Mouse (Mus musculus): ENCODE measurements around the gene Nedd9. TPM values are rescaled to one million over a fixed set of nuclear protein-coding genes. Genes with fewer than 3 reads are reported as not detected.

The Nedd9 gene
- total and polyA plus RNA-seq, 3 experiments, result 0.49 to 1.4 TPM; not detected in 1

DNA sequence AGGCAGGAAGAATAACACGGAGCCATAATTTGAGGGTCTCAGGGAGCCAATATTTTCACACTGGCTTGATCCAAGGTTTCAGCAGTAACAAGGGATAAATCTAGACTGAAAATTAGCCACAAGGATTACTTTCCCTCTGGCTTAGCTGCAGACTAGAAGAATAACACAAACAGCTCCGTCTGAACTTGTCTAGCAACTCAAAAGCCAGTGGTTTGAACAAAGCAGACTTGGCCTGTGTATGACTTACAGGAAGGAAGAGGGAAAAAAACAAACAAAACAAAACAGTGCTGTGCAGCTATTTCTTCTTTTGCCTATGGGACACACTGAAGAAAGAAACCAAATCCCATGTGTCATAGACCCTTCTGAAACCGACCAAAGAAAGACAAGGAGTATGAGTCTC is 25.7 kb downstream of the Nedd9 start:
- Histone ChIP-seq H3K4me1 (ENCODE audit: insufficient read depth, low read depth, low read length) (no peaks in the 10 kb centered on the region), H3K4me3 (ENCODE audit: low read depth, low read length) (no peak overlapping the region), H3K36me3 (replicated peaks) (no peaks in the 10 kb centered on the region), H3K27me3 (ENCODE audit: insufficient read depth, low read length) (peaks cover 6% of the 10 kb centered on the region; the same call in 1 of the 2 replicates), H3K9me3 (replicated peaks) (no peaks in the 10 kb centered on the region)
- DNase-seq (ENCODE audit: low spot score) (no peak), ATAC-seq (ENCODE audit: extremely low read depth, insufficient number of reproducible peaks, low FRiP score, poor library complexity, severe bottlenecking) (no peak)
- TF ChIP-seq TAL1 (conservative IDR thresholded peaks at IDR 0.05; ENCODE audit: low read depth, low read length) (no peak), GATA1 (IDR thresholded peaks at IDR 0.05; ENCODE audit: borderline replicate concordance, low read length) (no peak), GATA2 (IDR thresholded peaks at IDR 0.05; ENCODE audit: borderline replicate concordance, low read depth, low read length) (no peak), POLR2AphosphoS5 (IDR thresholded peaks at IDR 0.05; ENCODE audit: insufficient replicate concordance, low read depth, low read length) (no peak), CTCF (IDR thresholded peaks at IDR 0.05; ENCODE audit: low read depth, low read length) (no peak)

DNA sequence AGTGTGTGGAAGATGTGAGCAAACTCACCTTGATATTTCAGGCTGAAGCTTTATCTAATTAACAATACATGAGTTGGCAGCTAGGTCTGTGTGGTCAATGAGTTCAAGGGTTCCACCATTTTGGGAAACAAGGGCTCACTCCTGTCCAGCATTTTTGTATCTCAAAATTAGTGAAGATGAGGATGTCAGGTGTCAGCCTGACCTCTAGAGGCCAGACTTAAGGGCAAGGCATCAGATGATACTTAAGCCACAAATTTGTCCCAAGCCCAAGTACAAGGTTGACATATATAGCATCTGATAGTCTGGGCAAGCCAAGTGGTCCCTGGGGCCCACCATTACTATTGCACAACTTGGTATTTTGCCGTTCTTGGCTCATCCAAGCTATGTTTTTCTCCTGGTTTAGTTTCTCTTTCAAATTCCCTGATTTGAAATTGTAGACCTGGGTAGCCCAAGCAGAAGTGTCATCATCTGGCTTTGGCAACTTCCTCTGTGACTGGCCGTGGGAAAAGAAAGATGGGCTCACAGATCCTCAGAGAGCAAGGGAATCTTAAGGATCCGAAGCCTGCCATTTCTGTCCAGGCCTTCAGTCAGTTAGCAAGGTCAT is 27.4 kb downstream of the Nedd9 start:
- H3K9me3 ChIP-seq (replicated peaks), result no peaks in the 10 kb centered on the region
- H3K36me3 ChIP-seq (replicated peaks), result no peaks in the 10 kb centered on the region
- no peak for TF ChIP-seq GATA2 (IDR thresholded peaks at IDR 0.05; ENCODE audit: borderline replicate concordance, low read depth, low read length)
- TF ChIP-seq CTCF (IDR thresholded peaks at IDR 0.05; ENCODE audit: low read depth, low read length), result no peak
- no peak for TF ChIP-seq TAL1 (conservative IDR thresholded peaks at IDR 0.05; ENCODE audit: low read depth, low read length)
- no peak for TF ChIP-seq POLR2AphosphoS5 (IDR thresholded peaks at IDR 0.05; ENCODE audit: insufficient replicate concordance, low read depth, low read length)
- TF ChIP-seq GATA1 (IDR thresholded peaks at IDR 0.05; ENCODE audit: borderline replicate concordance, low read length), result no peak
- DNase-seq (ENCODE audit: low spot score), result no peak
- no peak for ATAC-seq (ENCODE audit: extremely low read depth, insufficient number of reproducible peaks, low FRiP score, poor library complexity, severe bottlenecking)
- no peak overlapping the region for H3K4me3 ChIP-seq (ENCODE audit: low read depth, low read length)
- no peaks in the 10 kb centered on the region for H3K4me1 ChIP-seq (ENCODE audit: insufficient read depth, low read depth, low read length)
- peaks cover 6% of the 10 kb centered on the region; the same call in 1 of the 2 replicates for H3K27me3 ChIP-seq (ENCODE audit: insufficient read depth, low read length)

- H3K4me1 ChIP-seq (ENCODE audit: insufficient read depth, low read depth, low read length), result no peaks in the 10 kb centered on the region
- ATAC-seq (ENCODE audit: extremely low read depth, insufficient number of reproducible peaks, low FRiP score, poor library complexity, severe bottlenecking) (no peak), DNase-seq (ENCODE audit: low spot score) (no peak)
- H3K36me3 ChIP-seq (replicated peaks), result no peaks in the 10 kb centered on the region
- H3K27me3 ChIP-seq (ENCODE audit: insufficient read depth, low read length), result peaks cover 6% of the 10 kb centered on the region; the same call in 1 of the 2 replicates
- H3K4me3 ChIP-seq (ENCODE audit: low read depth, low read length), result no peak overlapping the region
- TF ChIP-seq GATA2 (IDR thresholded peaks at IDR 0.05; ENCODE audit: borderline replicate concordance, low read depth, low read length), result no peak
- no peak for TF ChIP-seq POLR2AphosphoS5 (IDR thresholded peaks at IDR 0.05; ENCODE audit: insufficient replicate concordance, low read depth, low read length)
- no peak for TF ChIP-seq GATA1 (IDR thresholded peaks at IDR 0.05; ENCODE audit: borderline replicate concordance, low read length)
- no peak for TF ChIP-seq TAL1 (conservative IDR thresholded peaks at IDR 0.05; ENCODE audit: low read depth, low read length)
- TF ChIP-seq CTCF (IDR thresholded peaks at IDR 0.05; ENCODE audit: low read depth, low read length), result no peak
- H3K9me3 ChIP-seq (replicated peaks), result no peaks in the 10 kb centered on the region
These were observed 28.5 kb downstream of the Nedd9 start for GRCm38 (mm10) chr13:41458709-41459108.

DNA sequence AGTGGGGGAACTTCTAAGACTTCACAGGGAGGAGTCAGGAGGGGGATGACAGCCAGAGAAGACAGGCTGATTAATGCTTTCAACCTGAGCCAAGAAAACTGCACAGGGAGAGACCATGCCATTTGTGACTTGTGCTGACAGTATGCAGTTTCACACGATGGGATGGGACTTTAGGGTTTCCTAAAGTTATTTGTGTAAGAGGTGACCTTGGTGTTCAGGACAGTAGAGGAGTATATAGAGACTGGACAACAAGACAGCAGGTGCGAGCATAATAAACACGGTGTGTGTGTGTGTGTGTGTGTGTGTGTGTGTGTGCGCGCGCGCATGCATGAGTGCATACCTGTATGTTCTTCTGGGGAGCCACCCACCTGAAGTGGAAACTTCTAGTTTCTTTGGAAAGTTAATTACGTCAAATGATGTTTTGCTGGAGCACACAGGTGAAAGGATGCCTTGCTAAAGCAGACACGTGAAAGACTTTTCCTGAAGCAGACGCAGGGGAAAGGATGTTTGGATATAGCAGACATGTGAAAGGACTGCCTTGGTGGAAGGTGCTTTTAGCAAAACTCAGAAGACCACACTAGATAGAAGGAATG is 29.3 kb downstream of the Nedd9 start:
- Histone ChIP-seq H3K36me3 (replicated peaks) (no peaks in the 10 kb centered on the region), H3K27me3 (ENCODE audit: insufficient read depth, low read length) (peaks cover 6% of the 10 kb centered on the region; the same call in 1 of the 2 replicates), H3K4me1 (ENCODE audit: insufficient read depth, low read depth, low read length) (no peaks in the 10 kb centered on the region), H3K4me3 (ENCODE audit: low read depth, low read length) (no peak overlapping the region), H3K9me3 (replicated peaks) (no peaks in the 10 kb centered on the region)
- TF ChIP-seq POLR2AphosphoS5 (IDR thresholded peaks at IDR 0.05; ENCODE audit: insufficient replicate concordance, low read depth, low read length) (no peak), CTCF (IDR thresholded peaks at IDR 0.05; ENCODE audit: low read depth, low read length) (no peak), TAL1 (conservative IDR thresholded peaks at IDR 0.05; ENCODE audit: low read depth, low read length) (no peak), GATA1 (IDR thresholded peaks at IDR 0.05; ENCODE audit: borderline replicate concordance, low read length) (no peak), GATA2 (IDR thresholded peaks at IDR 0.05; ENCODE audit: borderline replicate concordance, low read depth, low read length) (no peak)
- DNase-seq (ENCODE audit: low spot score) (no peak), ATAC-seq (ENCODE audit: extremely low read depth, insufficient number of reproducible peaks, low FRiP score, poor library complexity, severe bottlenecking) (no peak)

DNA sequence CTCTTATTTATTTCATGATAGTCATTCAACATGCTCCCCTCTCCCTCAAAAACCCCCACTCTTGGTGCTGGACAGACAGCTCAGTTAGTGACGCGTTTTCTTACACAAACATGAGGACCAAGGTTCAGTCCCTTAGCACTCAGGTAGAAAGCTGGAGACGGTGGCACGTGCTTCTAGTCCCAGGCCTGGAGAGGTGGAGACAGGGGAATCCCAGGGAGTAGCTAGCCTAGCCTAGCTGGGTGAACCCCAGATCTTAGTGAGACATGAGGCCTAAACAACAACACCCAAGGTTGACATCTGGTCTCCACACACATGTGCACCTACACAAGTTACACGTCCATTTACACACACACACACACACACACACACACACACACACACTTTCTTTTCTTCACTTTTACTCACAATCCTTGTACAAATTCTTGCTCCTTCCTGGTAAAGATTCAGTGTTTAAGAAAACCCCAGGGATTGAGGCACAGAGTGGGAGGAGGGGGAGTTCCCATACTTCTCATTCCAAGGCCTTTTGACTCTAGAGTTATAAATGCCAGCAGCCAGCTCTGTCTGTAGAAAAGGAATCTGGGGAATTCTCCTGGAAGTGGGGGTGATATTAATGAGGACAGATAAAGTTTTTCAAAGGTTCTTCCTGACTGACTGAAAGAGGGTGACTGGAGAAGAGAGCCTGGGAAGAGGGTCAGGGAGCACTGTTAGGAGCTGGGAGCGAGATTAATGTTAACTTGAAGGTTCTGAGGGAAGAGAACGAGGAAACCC is 29.9 kb downstream of the Nedd9 start:
- DNase-seq (ENCODE audit: low spot score), result no peak

More for the DNA sequence above, 29.9 kb downstream of the Nedd9 start:
- Histone ChIP-seq H3K9me3 (replicated peaks) (no peaks in the 10 kb centered on the region), H3K27me3 (ENCODE audit: insufficient read depth, low read length) (peaks cover 6% of the 10 kb centered on the region; the same call in 1 of the 2 replicates), H3K4me1 (ENCODE audit: insufficient read depth, low read depth, low read length) (no peaks in the 10 kb centered on the region), H3K4me3 (ENCODE audit: low read depth, low read length) (no peak overlapping the region), H3K36me3 (replicated peaks) (no peaks in the 10 kb centered on the region)
- no peak for TF ChIP-seq TAL1 (conservative IDR thresholded peaks at IDR 0.05; ENCODE audit: low read depth, low read length)
- TF ChIP-seq GATA1 (IDR thresholded peaks at IDR 0.05; ENCODE audit: borderline replicate concordance, low read length), result no peak
- TF ChIP-seq POLR2AphosphoS5 (IDR thresholded peaks at IDR 0.05; ENCODE audit: insufficient replicate concordance, low read depth, low read length), result no peak
- no peak for TF ChIP-seq CTCF (IDR thresholded peaks at IDR 0.05; ENCODE audit: low read depth, low read length)
- no peak for TF ChIP-seq GATA2 (IDR thresholded peaks at IDR 0.05; ENCODE audit: borderline replicate concordance, low read depth, low read length)
- ATAC-seq (ENCODE audit: extremely low read depth, insufficient number of reproducible peaks, low FRiP score, poor library complexity, severe bottlenecking), result no peak
